Mouse (Mus musculus): ENCODE results near the gene Col26a1. TPM values are rescaled to one million over a fixed set of nuclear protein-coding genes. Genes with fewer than 3 reads are reported as not detected.
A peak's percentile ranks its signal among the peaks of the same experiment; 100 is the strongest.

The Col26a1 gene
- polyA plus RNA-seq, 1 experiment from 2014 or later: 141 TPM

DNA sequence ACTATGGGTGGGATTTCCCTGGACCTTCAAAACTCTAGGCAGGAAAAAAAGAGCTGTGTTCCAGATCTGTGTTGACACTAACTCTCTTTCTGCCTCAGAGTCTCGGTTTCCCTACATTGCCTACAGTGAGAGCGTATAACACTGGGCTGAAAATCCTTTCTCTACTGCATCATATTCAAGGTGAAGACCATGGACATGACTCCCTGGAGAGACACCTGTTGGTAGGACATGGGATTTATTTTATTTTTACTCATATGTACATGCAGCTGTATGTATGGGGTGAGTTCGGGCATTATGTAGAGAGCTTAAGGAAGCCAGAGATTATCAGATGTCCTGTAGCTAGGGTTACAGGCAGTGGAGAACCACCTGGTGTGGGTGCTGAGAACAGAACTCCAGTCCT, 50.0 kb downstream of the Col26a1 start:
- H3K9me3 ChIP-seq: no peaks in the 10 kb centered on the region
- H3K27me3 ChIP-seq: no peaks in the 10 kb centered on the region
- peaks cover 8% of the 10 kb centered on the region for H3K4me1 ChIP-seq
- peaks cover 78% of the 10 kb centered on the region for H3K36me3 ChIP-seq
- H3K9ac ChIP-seq: no peak overlapping the region
- WGBS: 88% methylated on average over 3 of the region's 3 CpGs
- no peak overlapping the region for H3K27ac ChIP-seq
- no peak overlapping the region for H3K4me3 ChIP-seq
- no peak overlapping the region for H3K4me2 ChIP-seq (replicated peaks)
- no peak for ATAC-seq (ENCODE audit: low FRiP score, low read depth)

GRCm38 (mm10) chr5:136830156-136830555, 52.9 kb downstream of the Col26a1 start:
- no peak overlapping the region for H3K4me3 ChIP-seq
- H3K36me3 ChIP-seq: peaks cover 64% of the 10 kb centered on the region
- no peaks in the 10 kb centered on the region for H3K9me3 ChIP-seq
- H3K4me2 ChIP-seq (replicated peaks): no peak overlapping the region
- no peak for ATAC-seq (ENCODE audit: low FRiP score, low read depth)
- H3K27me3 ChIP-seq: no peaks in the 10 kb centered on the region
- WGBS: 76% methylated on average over 3 of the region's 3 CpGs
- H3K9ac ChIP-seq: no peak overlapping the region
- no peak overlapping the region for H3K27ac ChIP-seq
- H3K4me1 ChIP-seq: peaks cover 4% of the 10 kb centered on the region

DNA sequence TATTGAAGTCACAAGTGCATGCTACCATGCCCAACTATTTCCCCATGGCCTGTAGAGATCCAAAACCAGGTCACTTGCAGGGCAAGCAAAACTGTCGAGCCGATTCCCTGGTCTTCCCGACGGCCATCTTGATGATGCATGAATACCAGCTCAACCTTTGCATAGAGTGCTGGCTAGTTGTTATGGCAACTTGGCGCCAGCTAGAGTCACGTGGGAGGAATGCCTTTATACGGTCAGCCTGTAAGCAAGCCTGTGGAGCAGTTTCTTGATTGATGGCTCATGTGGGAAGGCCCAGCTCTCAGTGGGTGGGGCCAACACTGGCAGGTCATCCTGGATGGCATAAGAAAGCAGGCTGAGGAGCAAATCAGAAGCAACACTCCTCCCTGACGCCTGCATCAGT, 61.0 kb downstream of the Col26a1 start:
- Histone ChIP-seq H3K9ac (no peak overlapping the region), H3K36me3 (peaks cover 36% of the 10 kb centered on the region), H3K4me1 (peaks cover 27% of the 10 kb centered on the region), H3K27me3 (no peaks in the 10 kb centered on the region), H3K9me3 (peaks cover 9% of the 10 kb centered on the region), H3K4me3 (no peak overlapping the region), H3K4me2 (replicated peaks) (no peak overlapping the region), H3K27ac (no peak overlapping the region)
- ATAC-seq (ENCODE audit: low FRiP score, low read depth): no peak
- WGBS: 91% methylated on average over 8 of the region's 8 CpGs

DNA sequence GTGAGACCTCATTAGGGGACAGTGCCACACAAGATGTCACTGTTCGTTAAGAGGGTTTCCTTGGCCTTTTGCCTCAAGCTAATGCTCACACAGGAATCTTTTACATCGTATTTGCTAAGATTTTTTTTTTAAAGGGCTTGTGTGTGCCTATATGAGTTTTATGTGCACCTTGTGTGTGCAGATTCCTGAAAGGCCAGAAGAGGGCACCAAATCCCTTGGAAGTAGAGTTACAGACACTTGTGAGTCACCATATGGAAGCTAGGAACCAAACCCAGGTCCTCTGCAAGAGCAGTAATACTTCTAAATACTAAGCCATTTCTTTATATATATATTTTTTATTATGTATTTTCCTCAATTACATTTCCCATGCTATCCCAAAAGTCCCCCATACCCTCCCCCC, 62.1 kb downstream of the Col26a1 start:
- H3K27me3 ChIP-seq: no peaks in the 10 kb centered on the region
- peaks cover 27% of the 10 kb centered on the region for H3K4me1 ChIP-seq
- no peak overlapping the region for H3K9ac ChIP-seq
- no peak overlapping the region for H3K27ac ChIP-seq
- WGBS: 80% methylated on average over 2 of the region's 2 CpGs
- ATAC-seq (ENCODE audit: low FRiP score, low read depth): no peak
- no peak overlapping the region for H3K4me3 ChIP-seq
- H3K9me3 ChIP-seq: peaks cover 9% of the 10 kb centered on the region
- no peak overlapping the region for H3K4me2 ChIP-seq (replicated peaks)
- H3K36me3 ChIP-seq: peaks cover 36% of the 10 kb centered on the region

GRCm38 (mm10) chr5:136819686-136820085, 63.3 kb downstream of the Col26a1 start:
- Histone ChIP-seq H3K9ac (no peak overlapping the region), H3K9me3 (peaks cover 15% of the 10 kb centered on the region), H3K4me2 (replicated peaks) (peak overlapping the region; percentile 2; the same call in 1 of the 2 replicates), H3K27ac (peak overlapping the region; percentile 55; the same call in 1 of the 2 replicates), H3K27me3 (no peaks in the 10 kb centered on the region), H3K4me1 (peaks cover 27% of the 10 kb centered on the region), H3K4me3 (no peak overlapping the region), H3K36me3 (peaks cover 32% of the 10 kb centered on the region)
- peak; percentile 59; the same call in 1 of the 2 replicates for ATAC-seq (ENCODE audit: low FRiP score, low read depth)
- WGBS: 54% methylated on average over 11 of the region's 11 CpGs

GRCm38 (mm10) chr5:136810539-136811374, 72.3 kb downstream of the Col26a1 start:
- Histone ChIP-seq H3K9ac (peak overlapping the region; percentile 59), H3K9me3 (peaks cover 7% of the 10 kb centered on the region; the same call in 1 of the 2 replicates), H3K4me3 (peak overlapping the region; percentile 24), H3K27ac (peak overlapping the region; percentile 98), H3K4me1 (peaks cover 40% of the 10 kb centered on the region), H3K27me3 (no peaks in the 10 kb centered on the region), H3K4me2 (replicated peaks) (peak overlapping the region; percentile 58), H3K36me3 (peaks cover 14% of the 10 kb centered on the region)
- peak; percentile 86 for ATAC-seq (ENCODE audit: low FRiP score, low read depth)
- WGBS: 14% methylated on average over 30 of the region's 30 CpGs

DNA sequence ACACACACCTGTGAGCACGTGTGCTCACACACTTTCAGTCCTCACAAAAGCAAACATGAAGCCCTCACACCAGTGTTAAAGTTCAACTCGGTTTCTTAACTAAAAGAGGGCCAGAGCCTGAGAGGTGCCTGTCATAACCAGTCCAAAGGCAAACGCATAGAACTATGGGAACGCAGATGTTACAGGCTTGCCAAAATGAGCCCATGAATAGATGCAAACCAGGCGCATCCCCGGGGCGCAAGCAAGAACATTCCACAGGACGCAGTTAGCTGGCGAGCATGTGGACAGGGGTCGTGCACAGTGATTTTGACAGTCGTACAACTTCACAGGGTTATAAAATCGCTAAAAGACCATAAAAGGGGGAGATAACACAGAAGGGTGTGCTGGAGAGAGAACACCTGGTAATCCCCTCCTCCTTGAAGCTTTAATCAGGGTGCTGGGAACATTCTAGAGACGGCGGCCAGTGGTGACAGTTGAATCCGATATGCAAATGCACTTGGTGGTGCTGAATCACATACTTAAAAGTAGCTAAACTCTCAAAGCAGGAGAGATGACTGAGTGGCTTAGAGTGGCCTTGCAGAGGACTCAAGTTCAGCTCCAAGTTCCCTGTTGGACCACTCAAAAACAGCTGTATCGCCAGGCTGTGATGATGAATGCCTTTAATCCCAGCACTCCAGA, 76.5 kb downstream of the Col26a1 start:
- ATAC-seq (ENCODE audit: low FRiP score, low read depth): no peak
- Histone ChIP-seq H3K4me1 (peaks cover 79% of the 10 kb centered on the region), H3K27me3 (no peaks in the 10 kb centered on the region), H3K27ac (peak overlapping the region; percentile 58), H3K36me3 (no peaks in the 10 kb centered on the region), H3K4me3 (no peak overlapping the region), H3K9ac (no peak overlapping the region), H3K9me3 (no peaks in the 10 kb centered on the region), H3K4me2 (replicated peaks) (no peak overlapping the region)
- 24% methylated on average over 16 of the region's 16 CpGs for WGBS

GRCm38 (mm10) chr5:136805019-136805418, 78.0 kb downstream of the Col26a1 start:
- 0 out of 2 replicates have a peak overlapping the region, but pooled peaks have one; percentile 4 for H3K9ac ChIP-seq
- peaks cover 66% of the 10 kb centered on the region for H3K4me1 ChIP-seq
- H3K4me2 ChIP-seq (replicated peaks): no peak overlapping the region
- no peaks in the 10 kb centered on the region; the same call in 1 of the 2 replicates for H3K9me3 ChIP-seq
- H3K36me3 ChIP-seq: no peaks in the 10 kb centered on the region
- 71% methylated on average over 6 of the region's 6 CpGs for WGBS
- H3K4me3 ChIP-seq: no peak overlapping the region
- H3K27me3 ChIP-seq: no peaks in the 10 kb centered on the region
- H3K27ac ChIP-seq: peak overlapping the region; percentile 58; the same call in 1 of the 2 replicates
- peak; percentile 41; the same call in 1 of the 2 replicates for ATAC-seq (ENCODE audit: low FRiP score, low read depth)

GRCm38 (mm10) chr5:136804246-136804645, 78.8 kb downstream of the Col26a1 start:
- ATAC-seq (ENCODE audit: low FRiP score, low read depth): no peak
- Histone ChIP-seq H3K9me3 (no peaks in the 10 kb centered on the region; the same call in 1 of the 2 replicates), H3K4me1 (peaks cover 62% of the 10 kb centered on the region), H3K4me3 (no peak overlapping the region), H3K27me3 (no peaks in the 10 kb centered on the region), H3K9ac (0 out of 2 replicates have a peak overlapping the region, but pooled peaks have one; percentile 25), H3K4me2 (replicated peaks) (0 out of 2 replicates have a peak overlapping the region, but pooled peaks have one; percentile 16), H3K27ac (peak overlapping the region; percentile 58; the same call in 1 of the 2 replicates), H3K36me3 (no peaks in the 10 kb centered on the region)
- WGBS: 26% methylated on average over 1 of the region's 1 CpGs

DNA sequence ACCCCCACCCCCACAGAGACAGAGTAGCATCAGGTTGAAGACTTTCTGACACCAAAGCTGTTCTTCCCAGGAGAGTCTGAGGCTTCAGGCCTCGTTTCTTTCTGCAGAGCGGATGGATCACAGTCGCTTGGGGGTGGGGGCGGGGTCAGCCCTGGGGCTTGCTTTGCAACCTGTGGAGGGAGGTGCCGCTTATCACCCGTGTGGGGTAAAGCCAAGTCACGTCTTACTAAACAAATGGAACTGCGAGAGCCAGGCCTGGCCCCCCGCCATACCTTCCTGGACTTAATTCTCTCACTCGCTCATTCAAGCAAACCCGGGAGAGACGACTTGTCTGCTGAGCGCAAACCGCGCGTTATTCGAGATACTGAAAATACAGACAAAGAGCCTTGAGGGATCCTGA, 80.3 kb downstream of the Col26a1 start:
- 4% methylated on average over 17 of the region's 17 CpGs for WGBS
- ATAC-seq (ENCODE audit: low FRiP score, low read depth): peak; percentile 10; the same call in 1 of the 2 replicates
- Histone ChIP-seq H3K4me3 (peak overlapping the region; percentile 8; the same call in 1 of the 2 replicates), H3K9ac (0 out of 2 replicates have a peak overlapping the region, but pooled peaks have one; percentile 35), H3K4me1 (peaks cover 67% of the 10 kb centered on the region), H3K4me2 (replicated peaks) (peak overlapping the region; percentile 45), H3K27me3 (no peaks in the 10 kb centered on the region), H3K9me3 (no peaks in the 10 kb centered on the region; the same call in 1 of the 2 replicates), H3K36me3 (peaks cover 3% of the 10 kb centered on the region; the same call in 1 of the 2 replicates), H3K27ac (peak overlapping the region; percentile 61)

- no peaks in the 10 kb centered on the region; the same call in 1 of the 2 replicates for H3K9me3 ChIP-seq
- no peak overlapping the region for H3K4me3 ChIP-seq
- no peaks in the 10 kb centered on the region for H3K27me3 ChIP-seq
- ATAC-seq (ENCODE audit: low FRiP score, low read depth): no peak
- no peak overlapping the region for H3K9ac ChIP-seq
- H3K27ac ChIP-seq: peak overlapping the region; percentile 52; the same call in 1 of the 2 replicates
- peaks cover 40% of the 10 kb centered on the region for H3K4me1 ChIP-seq
- H3K4me2 ChIP-seq (replicated peaks): no peak overlapping the region
- 12% methylated on average over 2 of the region's 2 CpGs for WGBS
- H3K36me3 ChIP-seq: peaks cover 16% of the 10 kb centered on the region
Measured at GRCm38 (mm10) chr5:136796917-136797316, 86.1 kb downstream of the Col26a1 start.

DNA sequence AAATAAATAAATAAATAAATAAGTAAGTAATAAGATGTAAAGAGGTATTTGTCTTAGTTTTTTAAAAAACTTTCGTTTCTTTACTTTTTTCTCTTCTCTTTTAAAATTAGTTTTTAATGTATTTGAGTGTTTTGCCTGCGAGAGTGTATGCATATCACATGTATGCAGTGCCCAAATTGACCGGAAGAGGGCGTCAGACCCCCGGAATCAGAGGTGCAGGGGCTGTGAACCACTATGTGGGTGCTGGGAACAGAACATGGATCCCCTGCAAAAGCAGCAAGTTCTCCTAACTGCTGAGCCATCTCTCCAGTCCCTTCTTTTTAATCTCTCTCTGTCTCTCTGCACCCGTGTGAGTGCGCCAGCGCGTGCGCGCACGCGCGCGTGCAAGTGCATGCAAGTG, 89.2 kb downstream of the Col26a1 start:
- no peak overlapping the region for H3K4me2 ChIP-seq (replicated peaks)
- H3K9ac ChIP-seq: no peak overlapping the region
- H3K27me3 ChIP-seq: no peaks in the 10 kb centered on the region
- no peak overlapping the region; the same call in 1 of the 2 replicates for H3K27ac ChIP-seq
- ATAC-seq (ENCODE audit: low FRiP score, low read depth): no peak
- WGBS: 92% methylated on average over 15 of the region's 15 CpGs
- peaks cover 41% of the 10 kb centered on the region for H3K4me1 ChIP-seq
- no peaks in the 10 kb centered on the region for H3K9me3 ChIP-seq
- peaks cover 16% of the 10 kb centered on the region for H3K36me3 ChIP-seq
- no peak overlapping the region for H3K4me3 ChIP-seq

Data from limb, embryonic 13.5 days (tissue).